Comparison of ENCODE assay signal across 7 mouse cellular contexts in genomic region chr15:78926021-78926919, GRCm38 (mm10). TPM values are rescaled to one million over a fixed set of nuclear protein-coding genes. Genes with fewer than 3 reads are reported as not detected.
A peak's percentile ranks its signal among the peaks of the same experiment; 100 is the strongest.
DNase-seq lines count a peak whose midpoint lies in the region; ATAC-seq lines count a peak whose summit lies in the region.

TSS of gene Lgals1 (plus strand) at chr15:78926725.

- DNase-seq in adrenal gland, adult 2 months = peak; percentile 95
- peak; percentile 93 for DNase-seq in gastrocnemius, postnatal 14 days
- DNase-seq in hindlimb bud, embryonic 11.5 days (ENCODE audit: extremely low spot score, low read depth, low spot score) = peak; percentile 56
- DNase-seq in left cerebral cortex, postnatal 14 days (ENCODE audit: low spot score in 2 of 2) = peak; percentile 64 to 77
- DNase-seq in right cerebral cortex, postnatal 4 days = peak; percentile 58

- peak; percentile 26; the same call in 1 of the 2 replicates for ATAC-seq in common myeloid progenitor, adult 5-6 weeks (replicated peaks; ENCODE audit: low read depth, poor library complexity, severe bottlenecking)
- ATAC-seq in megakaryocyte progenitor cell, adult 5-6 weeks (replicated peaks; ENCODE audit: poor library complexity) = peak; percentile 24

- intact Hi-C loops in gastrocnemius, postnatal 14 days (cut with DNase I; ENCODE audit: low total_unique reads) = no loop called here
- intact Hi-C loops in left cerebral cortex, postnatal 14 days (cut with DNase I) = no loop called here

RNA-seq across cellular contexts. Expression of gene Lgals1, which starts in this region (rescaled TPM):
- total RNA-seq in adrenal gland, adult 2 months (2021) = 100 to 1,000 TPM; 386 to 613 TPM
- 341 and 382 TPM in 2 replicates for polyA plus RNA-seq in adrenal gland, adult 2 months (2012; rRNA removed)
- total RNA-seq in common myeloid progenitor, adult 5-6 weeks (2017) = 322 and 335 TPM in 2 replicates
- 100 to 1,000 TPM; 398 to 459 TPM for total RNA-seq in gastrocnemius, postnatal 14 days (2021)
- 10 to 100 TPM; 19.2 to 22.6 TPM for total RNA-seq in left cerebral cortex, postnatal 14 days (2021)
- total RNA-seq in megakaryocyte progenitor cell, adult 5-6 weeks (2015) = 480 and 550 TPM in 2 replicates
- total RNA-seq in megakaryocyte progenitor cell, adult 5-6 weeks (2017) = 648 and 851 TPM in 2 replicates

Comparison
In these comparisons a context has a peak if more than half of its experiments do, and no peak if none do; other contexts are left out.
1. Peak in every context shown above with its lines: DNase-seq and ATAC-seq.
2. RNA of gene Lgals1 (total RNA-seq): 480 to 851 TPM in megakaryocyte progenitor cell, adult 5-6 weeks, 386 to 613 TPM in adrenal gland, adult 2 months, 398 to 459 TPM in gastrocnemius, postnatal 14 days and 322 to 335 TPM in common myeloid progenitor, adult 5-6 weeks; 19.2 to 22.6 TPM in left cerebral cortex, postnatal 14 days; every median in the first group is over 10 times any median in the second.